Mouse (Mus musculus) cortical plate, adult 2 months (tissue): ENCODE results near the gene Arid2.

Source experiments
- CTCF ChIP-seq: fragments of 200-500 bp; IDR thresholded peaks from 2 replicates; pipeline ENCODE4 v1.5.1; 2011; ENCODE audit warnings: mild to moderate bottlenecking, control low read depth, low read length; ENCODE audit not compliant: insufficient read depth; ENCODE audit errors: extremely low read depth
- POLR2A ChIP-seq: fragments of 200-500 bp; IDR thresholded peaks from 2 replicates; pipeline ENCODE4 v1.6.1; 2011; ENCODE audit warnings: mild to moderate bottlenecking, low read length, control low read depth; ENCODE audit not compliant: insufficient read depth; ENCODE audit errors: extremely low read depth

DNA sequence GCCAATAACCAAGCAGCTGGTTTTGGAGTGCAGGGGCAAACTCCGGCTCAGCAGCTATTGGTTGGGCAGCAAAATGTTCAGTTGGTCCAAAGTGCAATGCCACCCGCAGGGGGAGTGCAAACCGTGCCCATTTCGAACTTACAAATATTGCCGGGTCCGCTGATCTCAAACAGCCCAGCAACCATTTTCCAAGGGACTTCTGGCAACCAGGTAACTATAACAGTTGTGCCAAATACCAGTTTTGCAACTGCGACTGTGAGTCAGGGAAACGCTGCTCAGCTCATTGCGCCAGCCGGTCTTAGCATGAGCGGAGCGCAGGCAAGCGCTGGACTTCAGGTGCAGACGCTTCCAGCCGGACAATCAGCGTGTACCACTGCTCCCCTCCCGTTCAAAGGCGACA is 84.0 kb downstream of the Arid2 start:
- TF ChIP-seq CTCF (no peak), POLR2A (no peak)
